Mouse (Mus musculus) CD4-positive, CD25-positive, alpha-beta regulatory T cell, adult 9 weeks (primary cell): Measurements from ENCODE around the gene BC030870. TPM values are rescaled to one million over a fixed set of nuclear protein-coding genes. Genes with fewer than 3 reads are reported as not detected.

Source experiments
- polyA plus RNA-seq: library from polyadenylated mRNA; unstranded; fragments of 100-300 nt; shearing (Covaris generic); gene quantifications from one replicate; pipeline ENCODE4 v1.2.1, GENCODE M21; 2017

BC030870 gene
- polyA plus RNA-seq, result not detected

DNA sequence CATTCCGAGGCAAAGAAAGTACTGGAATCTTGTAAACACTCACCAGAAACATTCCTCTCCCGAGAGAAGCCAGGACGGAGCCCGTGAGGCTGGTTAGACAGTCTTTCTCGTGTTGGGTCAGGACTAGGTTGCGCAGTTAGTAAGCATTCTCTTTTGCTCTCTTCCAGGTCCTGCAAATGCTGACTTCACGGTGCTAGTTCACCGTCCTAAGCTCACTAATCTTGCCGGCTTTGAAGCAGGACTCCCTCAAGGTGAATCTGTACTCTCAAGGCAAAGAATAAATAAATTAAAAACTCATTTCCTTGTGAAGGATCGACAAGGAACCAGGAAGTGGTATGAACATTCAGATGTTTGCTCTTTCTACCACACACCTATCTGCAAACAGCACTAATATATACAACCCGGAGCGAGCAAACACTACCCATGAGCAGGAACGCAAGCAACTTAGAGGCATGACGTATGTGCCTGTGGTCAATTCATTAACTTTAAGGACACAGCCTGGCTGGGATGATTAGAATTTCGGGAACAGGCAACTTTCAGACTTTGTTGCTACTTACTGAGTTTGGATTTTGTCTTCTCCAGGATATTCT, at the start of gene BC030870:
Gene BC030870, minus strand, starts transcription at position 365 of the 590 bp plus-strand sequence.

DNA sequence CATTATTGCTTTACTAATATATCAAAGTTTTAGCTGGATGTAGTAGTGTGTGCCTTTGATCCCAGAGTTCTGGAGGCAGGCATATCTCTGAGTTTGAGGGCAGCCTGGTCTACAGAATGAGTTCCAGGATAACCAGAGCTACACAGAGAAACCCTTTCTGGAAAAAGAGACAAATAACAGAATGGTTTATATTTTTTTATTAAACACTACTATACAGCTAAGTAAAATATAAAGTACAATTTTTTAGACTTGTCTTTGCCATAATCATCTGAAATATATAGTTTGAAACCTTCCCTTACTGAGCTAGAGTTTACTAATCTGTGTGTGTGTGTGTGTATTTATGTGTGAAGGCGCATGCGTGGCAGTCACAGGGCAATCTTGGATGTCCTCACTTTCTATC, 54.6 kb downstream of the BC030870 start, which contains the start of gene Gm10663:
Gene Gm10663, plus strand, starts transcription at position 301 of the 400 bp plus-strand sequence.

DNA sequence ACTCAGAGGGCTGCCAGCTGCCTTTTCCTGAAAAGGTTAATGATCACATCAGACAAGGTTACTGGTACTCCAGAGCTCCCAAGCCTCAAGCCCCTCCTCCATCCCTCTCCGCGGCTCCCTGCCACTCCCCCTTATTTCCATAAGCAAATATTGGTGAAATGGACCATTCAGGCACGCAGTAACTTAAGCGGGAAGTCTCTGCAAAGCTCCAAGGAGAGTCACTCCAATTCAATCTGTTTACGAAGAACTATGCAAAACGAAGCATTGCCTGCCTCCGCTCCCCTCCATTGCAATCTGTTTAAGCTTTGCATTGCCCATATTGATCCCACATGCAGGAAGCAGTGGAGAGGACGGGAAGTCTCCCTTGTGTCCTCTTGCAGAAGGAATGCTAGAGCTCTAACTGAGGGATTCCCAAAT, 92.2 kb downstream of the BC030870 start, which contains the start of gene Apela:
Gene Apela, minus strand, starts transcription at position 220 of the 417 bp plus-strand sequence.

Other genes with a start within 250 kb of the BC030870 start
- gene Tmem192, start 182.4 kb downstream of the BC030870 start, polyA plus RNA-seq, result 45.8 TPM
- gene Trim75, start 141.7 kb downstream of the BC030870 start, polyA plus RNA-seq, result not detected
- gene Trim61, start 111.0 kb downstream of the BC030870 start, polyA plus RNA-seq, result not detected
- not detected for gene Trim60, start 111.0 kb downstream of the BC030870 start, polyA plus RNA-seq
- not detected for gene Apela, start 92.2 kb downstream of the BC030870 start, polyA plus RNA-seq
- not detected for gene Gm10663, start 54.5 kb downstream of the BC030870 start, polyA plus RNA-seq